Mouse (Mus musculus): ENCODE measurements at regions not wholly inside any gene's neighbourhood (a gene's known extent, or its start where the extent isn't known, plus 50 kb on each side); places are given as distances from the start of the nearest gene placed in this dataset.

DNA sequence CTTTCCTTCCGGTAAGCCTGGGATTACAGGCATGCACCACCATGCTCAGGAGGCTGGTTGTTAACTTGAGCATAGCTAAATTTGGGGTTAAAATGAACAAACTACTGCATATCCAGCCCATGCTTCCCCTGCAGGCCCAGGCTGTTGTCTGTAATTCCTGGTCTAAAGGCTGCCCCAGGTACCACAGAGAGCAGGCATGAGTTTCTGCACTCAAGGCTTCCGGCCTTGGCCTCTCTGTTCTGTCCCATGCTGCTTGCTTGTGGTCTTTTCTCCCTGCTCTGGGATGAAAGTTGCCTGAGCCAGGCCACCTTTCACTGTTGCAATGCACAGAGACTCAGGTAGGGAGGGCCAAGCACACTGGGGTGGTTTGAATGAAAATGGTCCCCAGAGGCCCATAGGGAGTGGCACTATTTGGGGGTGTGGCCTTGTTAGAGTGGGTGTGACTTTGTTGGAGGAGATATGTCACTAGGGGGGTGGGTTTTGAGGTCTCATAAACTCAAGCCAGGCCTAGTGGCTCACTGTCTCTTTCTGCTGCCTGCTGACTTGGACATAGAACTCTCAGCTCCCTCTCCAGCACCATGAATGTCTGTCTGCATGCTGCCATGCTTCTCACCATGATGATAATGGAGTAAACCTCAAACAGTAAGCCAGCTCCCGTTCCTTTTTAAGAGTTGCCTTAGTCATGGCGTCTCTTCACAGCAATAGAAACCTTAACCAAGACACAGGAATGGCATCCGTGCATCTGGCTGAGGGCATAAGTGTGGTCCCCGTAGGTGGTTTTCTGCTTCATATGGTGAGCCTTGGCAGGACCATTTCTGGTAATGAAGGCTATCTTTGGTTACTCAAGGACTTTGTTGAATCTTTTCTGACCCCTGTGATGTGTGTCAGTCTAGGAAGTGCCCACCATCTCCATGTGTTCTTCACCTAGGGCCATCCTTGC lies 86.7 kb upstream of the Zfp366 start:
- no peak for DNase-seq (ENCODE audit: low read depth, low spot score)

DNA sequence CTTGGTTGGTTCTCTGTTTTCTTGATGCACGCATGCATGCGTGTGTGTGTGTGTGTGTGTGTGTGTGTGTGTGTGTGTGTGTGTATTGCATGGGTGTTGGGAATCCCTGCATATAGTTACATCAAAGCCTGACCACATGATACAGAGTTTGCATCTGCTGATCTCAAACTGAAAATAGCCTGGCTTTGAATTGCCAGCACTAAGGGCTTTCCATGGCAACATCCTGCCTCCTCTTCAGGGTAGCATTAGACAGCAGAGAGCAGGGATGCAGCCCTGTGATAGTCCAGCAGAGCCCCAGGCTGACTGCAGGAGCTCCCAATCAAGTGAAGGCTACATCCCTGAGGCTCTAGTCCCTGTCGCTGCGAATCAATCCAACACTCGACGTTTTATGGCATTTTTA lies 87.8 kb upstream of the Zfp366 start:
- DNase-seq (ENCODE audit: low read depth, low spot score), result peak; percentile 66

DNA sequence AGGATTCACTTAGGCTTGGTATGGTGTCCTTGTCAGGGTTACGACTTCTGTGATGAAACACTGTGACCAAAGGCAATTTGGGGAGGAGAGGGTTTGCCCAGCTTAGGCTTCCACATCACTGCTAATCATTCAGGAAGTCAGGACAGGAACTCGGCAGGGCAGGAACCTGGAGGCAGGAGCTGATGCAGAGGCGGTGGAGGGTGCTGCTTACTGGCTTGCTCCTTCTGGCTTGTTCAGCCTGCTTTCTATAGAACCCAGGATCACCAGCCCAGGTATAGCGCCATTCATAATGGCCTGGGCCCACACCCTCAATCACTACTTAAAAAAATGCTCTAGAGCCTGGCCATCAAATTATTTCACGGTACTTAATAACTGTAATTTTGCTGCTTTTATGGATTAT lies 89.6 kb upstream of the Zfp366 start:
- no peak for DNase-seq (ENCODE audit: low read depth, low spot score)

- no peak for DNase-seq (ENCODE audit: low read depth, low spot score)
Measured at GRCm38 (mm10) chr13:99094221-99094620, 90.4 kb upstream of the Zfp366 start.

GRCm38 (mm10) chr13:99093269-99093668 lies 91.4 kb upstream of the Zfp366 start:
- peak; percentile 92 for DNase-seq (ENCODE audit: low read depth, low spot score)

- DNase-seq (ENCODE audit: low read depth, low spot score), result no peak
Measured at GRCm38 (mm10) chr13:99092279-99092930, 92.2 kb upstream of the Zfp366 start.

GRCm38 (mm10) chr13:99091562-99092278 lies 92.9 kb upstream of the Zfp366 start:
- no peak for DNase-seq (ENCODE audit: low read depth, low spot score)

- no peak for DNase-seq (ENCODE audit: low read depth, low spot score)
Measured at GRCm38 (mm10) chr13:99090361-99090760, 94.3 kb upstream of the Zfp366 start.

GRCm38 (mm10) chr13:99088285-99088684 lies 96.3 kb upstream of the Zfp366 start:
- DNase-seq (ENCODE audit: low read depth, low spot score), result no peak

DNA sequence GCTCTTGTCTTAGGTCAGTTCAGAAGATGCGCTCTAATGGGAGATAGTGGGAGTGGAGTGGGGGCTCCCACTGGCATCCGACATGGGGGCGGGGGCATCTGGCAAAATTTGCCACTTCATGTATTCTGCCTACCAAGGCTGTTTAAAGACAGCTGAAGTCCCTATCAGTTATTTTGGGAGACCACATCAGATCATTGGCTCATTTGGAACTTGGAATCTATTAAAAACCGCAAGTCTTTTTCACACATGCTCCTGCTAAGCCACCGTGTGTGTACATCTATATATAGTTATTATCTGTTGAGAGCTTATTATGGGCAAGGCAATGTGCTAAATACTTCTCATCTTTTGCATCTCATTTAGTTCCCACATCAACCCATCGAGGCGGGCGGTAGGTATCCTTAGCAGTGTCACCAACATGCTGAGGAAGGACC lies 95.0 kb upstream of the 1700024P04Rik start:
- peak; percentile 79 for DNase-seq (ENCODE audit: low read depth, low spot score)

- peak; percentile 59 for DNase-seq (ENCODE audit: low read depth, low spot score)
Measured at GRCm38 (mm10) chr13:99078643-99079042, 94.3 kb upstream of the 1700024P04Rik start.

GRCm38 (mm10) chr13:99077039-99077749 lies 92.8 kb upstream of the 1700024P04Rik start:
- peak; percentile 52 for DNase-seq (ENCODE audit: low read depth, low spot score)

DNA sequence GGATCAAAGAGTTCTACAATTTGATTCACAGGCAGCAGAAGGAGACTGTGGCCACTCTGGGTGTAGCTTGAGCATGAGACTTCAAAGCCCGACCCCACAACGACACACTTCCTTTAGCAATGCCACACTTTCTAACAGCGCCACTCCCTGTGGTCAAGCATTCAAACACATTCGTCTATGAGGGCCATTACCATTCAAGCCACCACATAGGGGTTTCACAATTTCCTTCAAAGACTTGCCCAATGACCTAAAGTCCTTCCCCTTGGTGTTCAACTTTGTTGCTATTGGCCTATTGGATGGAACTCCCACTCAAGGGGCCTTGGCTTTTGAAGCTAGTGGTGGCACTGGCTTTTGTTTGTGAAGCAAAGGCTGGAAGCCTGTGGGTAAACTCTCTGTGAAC lies 91.1 kb upstream of the 1700024P04Rik start:
- no peak for DNase-seq (ENCODE audit: low read depth, low spot score)

GRCm38 (mm10) chr13:99071821-99072414 lies 87.6 kb upstream of the 1700024P04Rik start:
- no peak for DNase-seq (ENCODE audit: low read depth, low spot score)

DNA sequence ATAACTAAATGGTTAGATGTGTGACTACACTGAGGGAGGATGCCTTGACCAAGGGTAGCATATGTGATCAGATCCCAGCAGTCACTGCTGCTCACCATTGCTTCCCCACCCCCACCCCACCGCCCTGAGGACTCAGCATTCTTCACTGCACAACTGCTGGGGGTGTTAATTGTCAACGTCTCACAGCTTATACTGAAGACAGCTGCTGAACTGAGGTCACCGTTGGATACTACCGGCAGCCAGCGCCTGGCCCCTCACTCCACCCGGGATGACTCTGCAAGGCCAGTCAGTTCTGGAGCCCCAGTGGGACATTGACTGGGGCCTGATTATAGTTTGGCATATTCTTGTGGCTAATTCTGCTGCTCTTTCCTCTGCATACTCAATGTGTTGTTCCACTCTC lies 87.0 kb upstream of the 1700024P04Rik start:
- DNase-seq (ENCODE audit: low read depth, low spot score), result no peak

GRCm38 (mm10) chr13:99069767-99070166 lies 85.4 kb upstream of the 1700024P04Rik start:
- peak; percentile 82 for DNase-seq (ENCODE audit: low read depth, low spot score)

DNA sequence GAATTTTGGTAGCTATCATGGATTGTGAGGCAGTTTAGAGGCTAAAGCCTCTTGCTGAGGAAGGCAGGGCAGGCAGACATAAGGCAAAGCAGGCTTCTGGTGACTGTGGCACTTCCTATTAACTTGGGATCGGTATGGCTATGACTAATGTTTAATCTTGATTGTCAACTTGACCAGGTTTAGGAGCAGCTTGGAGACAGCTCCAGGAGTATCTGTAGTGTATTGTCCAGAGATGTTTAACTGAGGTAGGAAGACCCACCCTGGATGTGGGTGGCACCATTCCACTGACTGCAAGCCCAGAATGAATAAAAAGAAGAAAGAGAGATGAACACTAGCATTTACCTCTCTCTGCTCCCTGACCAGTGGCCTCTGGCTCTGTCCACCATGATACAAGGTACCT lies 83.1 kb upstream of the 1700024P04Rik start:
- no peak for DNase-seq (ENCODE audit: low read depth, low spot score)

DNA sequence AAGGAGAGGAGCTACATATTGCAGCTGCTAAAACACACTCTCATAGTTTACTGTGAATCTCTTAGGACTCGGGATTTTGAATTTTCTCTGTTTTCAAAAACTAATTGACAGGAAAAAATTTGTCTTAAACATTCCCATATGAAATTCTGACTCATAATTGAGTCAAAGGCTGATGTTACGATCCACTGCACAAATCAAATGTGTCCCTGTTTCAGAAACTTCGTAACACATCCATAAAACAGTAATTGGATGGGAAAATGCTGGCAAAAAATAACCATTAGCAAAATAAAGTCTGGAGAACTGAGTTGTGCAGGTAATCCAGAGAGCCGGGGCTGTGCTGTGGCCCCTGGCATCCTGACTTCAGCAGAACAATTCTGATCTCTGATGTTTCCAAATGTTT lies 79.1 kb upstream of the 1700024P04Rik start:
- no peak for DNase-seq (ENCODE audit: low read depth, low spot score)

- peak; percentile 90 for DNase-seq (ENCODE audit: low read depth, low spot score)
Measured at GRCm38 (mm10) chr13:99062936-99063335, 78.6 kb upstream of the 1700024P04Rik start.

DNA sequence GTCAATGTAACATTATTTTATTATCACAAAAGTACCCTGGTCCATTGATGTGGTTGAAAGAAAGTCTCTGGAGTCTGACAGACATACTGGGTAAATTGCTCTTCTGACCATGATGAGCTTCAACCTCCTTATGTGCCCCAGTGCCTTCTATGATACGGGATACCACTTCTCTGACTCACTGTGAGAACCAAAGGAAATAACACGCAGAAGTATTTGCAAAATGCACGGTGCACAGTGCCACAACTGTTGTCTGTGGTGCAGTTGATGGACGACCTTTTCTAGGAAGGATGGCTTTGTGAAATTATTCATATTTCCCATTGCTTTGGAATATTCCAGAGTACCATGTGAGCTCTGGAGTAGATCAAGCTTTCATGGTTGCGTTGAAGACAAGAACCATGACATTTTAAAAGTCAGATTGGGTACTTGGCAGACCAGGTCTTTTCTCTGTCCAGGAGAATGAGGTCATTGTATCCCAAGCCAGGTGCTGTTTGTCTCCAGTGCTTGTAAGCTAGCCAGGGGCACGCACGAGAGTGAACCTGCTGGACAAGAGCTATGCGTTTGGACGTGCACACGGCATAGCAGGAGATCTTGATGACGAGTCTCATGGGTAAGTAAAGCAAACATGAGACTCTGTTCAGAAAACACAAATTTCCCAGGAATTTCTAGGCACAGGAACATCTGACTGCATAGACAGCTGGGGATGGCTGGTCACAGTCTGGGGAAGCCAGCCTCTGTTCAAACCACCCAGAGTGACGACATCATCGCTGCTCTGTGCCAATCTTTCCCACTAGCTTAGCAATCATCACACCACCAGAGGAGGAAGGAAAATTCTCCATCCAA lies 74.0 kb upstream of the 1700024P04Rik start:
- peak; percentile 68 for DNase-seq (ENCODE audit: low read depth, low spot score)
